Mouse (Mus musculus): ENCODE results near the gene Armc12.

- no peak for TF ChIP-seq CTCF (IDR thresholded peaks at IDR 0.05; ENCODE audit: low read depth, low read length)
- TF ChIP-seq POLR2AphosphoS5 (IDR thresholded peaks at IDR 0.05; ENCODE audit: insufficient replicate concordance, low read depth, low read length), result no peak
- TF ChIP-seq GATA1 (IDR thresholded peaks at IDR 0.05; ENCODE audit: borderline replicate concordance, low read length), result no peak
- TF ChIP-seq TAL1 (conservative IDR thresholded peaks at IDR 0.05; ENCODE audit: low read depth, low read length), result no peak
- no peak for TF ChIP-seq GATA2 (IDR thresholded peaks at IDR 0.05; ENCODE audit: borderline replicate concordance, low read depth, low read length)
Observed at GRCm38 (mm10) chr17:28485977-28486400, 44.6 kb upstream of the Armc12 start.
